Mouse (Mus musculus): ENCODE measurements at regions not wholly inside any gene's neighbourhood (a gene's known extent, or its start where the extent isn't known, plus 50 kb on each side); places are given as distances from the start of the nearest gene placed in this dataset.

DNA sequence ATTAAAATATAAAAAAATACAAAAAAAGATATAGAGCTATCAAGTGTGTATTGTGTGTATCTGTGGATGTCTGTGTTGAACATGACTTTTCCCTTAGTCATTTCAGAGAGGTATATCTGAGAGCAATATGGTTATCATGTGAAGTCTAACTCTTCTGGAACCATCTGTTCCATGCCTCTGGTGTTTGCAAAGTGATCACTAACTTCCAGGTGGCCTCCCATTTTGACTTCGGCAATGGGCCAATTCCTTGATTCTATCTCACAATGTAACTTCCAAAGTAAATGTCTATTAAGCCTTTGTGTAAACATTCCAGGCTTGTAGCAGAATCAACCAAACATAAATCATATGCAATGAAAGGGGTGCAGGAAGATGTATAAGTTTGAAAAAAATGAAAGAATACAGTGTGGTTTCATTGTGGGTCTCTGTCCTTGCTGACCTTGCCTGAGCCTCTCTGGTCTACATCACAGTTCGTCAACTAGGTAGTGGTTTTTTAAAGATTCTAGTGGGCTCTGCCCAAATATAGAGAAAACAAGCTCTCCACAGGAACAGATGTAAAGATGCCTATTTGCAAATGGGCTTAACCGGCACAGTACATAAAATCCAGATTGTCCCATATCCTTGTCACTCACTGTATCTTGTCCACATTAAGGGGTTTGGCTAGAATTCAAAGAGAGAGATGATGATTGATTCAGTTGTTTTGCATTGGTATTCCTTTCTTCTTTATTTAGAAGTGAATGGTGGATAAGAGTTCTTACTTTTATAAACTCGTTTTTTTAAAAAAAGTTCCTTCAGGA lies 185.2 kb upstream of the Jag1 start:
- Histone ChIP-seq H3K27me3 (ENCODE audit: control insufficient read depth, insufficient read depth, low read length) (no peaks in the 10 kb centered on the region), H3K36me3 (replicated peaks; ENCODE audit: control insufficient read depth, insufficient read depth, low read depth) (no peaks in the 10 kb centered on the region), H3K27ac (no peak overlapping the region), H3K9me3 (ENCODE audit: control insufficient read depth, low read length) (no peaks in the 10 kb centered on the region), H3K4me2 (ENCODE audit: low read depth) (no peak overlapping the region), H3K4me3 (ENCODE audit: insufficient read depth in 1 of 2, low read depth in 2 of 2, low read length in 2 of 2) (no peak overlapping the region), H3K9ac (replicated peaks) (no peak overlapping the region), H3K4me1 (replicated peaks; ENCODE audit: control insufficient read depth in 2 of 2, insufficient read depth in 2 of 2, low read length in 1 of 2) (no peaks in the 10 kb centered on the region)
- WGBS (ENCODE audit: insufficient replicate concordance): 53% methylated on average over 4 of the region's 4 CpGs
- TF ChIP-seq EP300 (IDR thresholded peaks at IDR 0.05; ENCODE audit: low read depth) (no peak), CTCF (IDR thresholded peaks at IDR 0.05; ENCODE audit: low read depth) (no peak)
- no peak for DNase-seq (ENCODE audit: low read depth in 3 of 3, low spot score in 3 of 3)
- ATAC-seq (ENCODE audit: insufficient read depth): no peak

- no peaks in the 10 kb centered on the region for H3K4me1 ChIP-seq (replicated peaks; ENCODE audit: control insufficient read depth in 2 of 2, insufficient read depth in 2 of 2, low read length in 1 of 2)
- no peak overlapping the region for H3K4me3 ChIP-seq (ENCODE audit: insufficient read depth in 1 of 2, low read depth in 2 of 2, low read length in 2 of 2)
- DNase-seq (ENCODE audit: low read depth in 3 of 3, low spot score in 3 of 3) (no peak), ATAC-seq (ENCODE audit: insufficient read depth) (no peak)
- H3K27ac ChIP-seq: no peak overlapping the region
- no peaks in the 10 kb centered on the region for H3K27me3 ChIP-seq (ENCODE audit: control insufficient read depth, insufficient read depth, low read length)
- WGBS (ENCODE audit: insufficient replicate concordance): 63% methylated on average over 3 of the region's 3 CpGs
- H3K9ac ChIP-seq (replicated peaks): no peak overlapping the region
- no peaks in the 10 kb centered on the region for H3K36me3 ChIP-seq (replicated peaks; ENCODE audit: control insufficient read depth, insufficient read depth, low read depth)
- no peaks in the 10 kb centered on the region for H3K9me3 ChIP-seq (ENCODE audit: control insufficient read depth, low read length)
- no peak overlapping the region for H3K4me2 ChIP-seq (ENCODE audit: low read depth)
- TF ChIP-seq CTCF (IDR thresholded peaks at IDR 0.05; ENCODE audit: low read depth): no peak
- no peak for TF ChIP-seq EP300 (IDR thresholded peaks at IDR 0.05; ENCODE audit: low read depth)
Observed at GRCm38 (mm10) chr2:137289231-137289630, 172.8 kb upstream of the Jag1 start.

DNA sequence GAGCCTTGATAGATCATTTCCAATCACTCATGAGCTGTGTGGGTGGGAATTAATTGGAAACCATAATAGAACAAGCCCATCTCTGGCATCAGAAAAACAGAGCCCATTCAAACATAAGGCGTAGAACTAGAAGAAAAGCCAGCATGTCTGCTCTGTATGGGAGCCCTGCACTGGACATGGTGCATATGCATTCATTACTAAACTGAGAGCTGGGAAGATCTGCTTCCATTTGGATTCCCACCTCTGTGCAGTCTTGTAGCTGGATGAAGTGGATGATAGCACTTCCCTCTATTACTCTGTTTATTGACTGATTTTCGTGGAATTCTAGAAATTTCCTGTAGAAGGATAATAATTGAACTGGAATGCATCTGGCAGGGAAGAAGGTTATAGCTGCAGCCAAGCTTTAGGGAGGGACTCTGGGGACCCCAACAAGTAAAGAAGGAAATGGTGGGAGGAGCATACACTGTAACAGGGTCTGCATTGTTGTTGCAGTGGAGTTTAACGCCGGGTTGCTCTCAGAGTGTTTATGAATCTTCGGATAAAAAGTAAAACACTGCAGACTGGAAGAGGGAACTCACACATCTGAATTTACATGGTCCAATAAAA lies 155.2 kb upstream of the Jag1 start:
- WGBS (ENCODE audit: insufficient replicate concordance): 50% methylated on average over 5 of the region's 5 CpGs
- Histone ChIP-seq H3K27ac (no peak overlapping the region), H3K9ac (replicated peaks) (no peak overlapping the region), H3K36me3 (replicated peaks; ENCODE audit: control insufficient read depth, insufficient read depth, low read depth) (no peaks in the 10 kb centered on the region), H3K4me1 (replicated peaks; ENCODE audit: control insufficient read depth in 2 of 2, insufficient read depth in 2 of 2, low read length in 1 of 2) (no peaks in the 10 kb centered on the region), H3K4me3 (ENCODE audit: insufficient read depth in 1 of 2, low read depth in 2 of 2, low read length in 2 of 2) (no peak overlapping the region), H3K9me3 (ENCODE audit: control insufficient read depth, low read length) (no peaks in the 10 kb centered on the region), H3K4me2 (ENCODE audit: low read depth) (no peak overlapping the region), H3K27me3 (ENCODE audit: control insufficient read depth, insufficient read depth, low read length) (no peaks in the 10 kb centered on the region)
- DNase-seq (ENCODE audit: low read depth in 3 of 3, low spot score in 3 of 3): no peak
- TF ChIP-seq EP300 (IDR thresholded peaks at IDR 0.05; ENCODE audit: low read depth): no peak
- TF ChIP-seq CTCF (IDR thresholded peaks at IDR 0.05; ENCODE audit: low read depth): no peak
- no peak for ATAC-seq (ENCODE audit: insufficient read depth)

DNA sequence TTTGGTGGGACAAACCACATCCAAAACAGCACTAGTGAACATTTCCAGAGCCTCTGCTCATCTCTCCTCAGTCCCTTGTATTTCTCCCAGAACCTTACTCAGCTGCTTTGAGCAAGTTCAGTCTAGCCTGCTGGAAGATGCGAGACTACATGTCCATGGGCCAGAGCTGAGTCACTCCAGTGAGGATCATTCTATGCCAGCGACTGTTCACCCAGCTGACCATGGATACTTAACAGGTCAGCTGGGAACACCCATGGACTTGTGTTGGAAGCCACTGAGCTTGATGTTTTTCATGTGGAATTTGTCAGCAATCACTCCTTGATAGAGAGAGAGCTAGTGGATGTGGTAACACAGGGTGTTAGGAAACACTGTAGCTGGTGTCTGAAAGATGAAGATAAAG lies 146.5 kb upstream of the Jag1 start:
- TF ChIP-seq CTCF (IDR thresholded peaks at IDR 0.05; ENCODE audit: low read depth) (no peak), EP300 (IDR thresholded peaks at IDR 0.05; ENCODE audit: low read depth) (no peak)
- Histone ChIP-seq H3K4me1 (replicated peaks; ENCODE audit: control insufficient read depth in 2 of 2, insufficient read depth in 2 of 2, low read length in 1 of 2) (no peaks in the 10 kb centered on the region), H3K9ac (replicated peaks) (no peak overlapping the region), H3K4me3 (ENCODE audit: insufficient read depth in 1 of 2, low read depth in 2 of 2, low read length in 2 of 2) (no peak overlapping the region), H3K27ac (no peak overlapping the region), H3K9me3 (ENCODE audit: control insufficient read depth, low read length) (no peaks in the 10 kb centered on the region), H3K36me3 (replicated peaks; ENCODE audit: control insufficient read depth, insufficient read depth, low read depth) (no peaks in the 10 kb centered on the region), H3K27me3 (ENCODE audit: control insufficient read depth, insufficient read depth, low read length) (no peaks in the 10 kb centered on the region), H3K4me2 (ENCODE audit: low read depth) (no peak overlapping the region)
- 49% methylated on average over 2 of the region's 2 CpGs for WGBS (ENCODE audit: insufficient replicate concordance)
- DNase-seq (ENCODE audit: low read depth in 3 of 3, low spot score in 3 of 3): no peak
- no peak for ATAC-seq (ENCODE audit: insufficient read depth)

DNA sequence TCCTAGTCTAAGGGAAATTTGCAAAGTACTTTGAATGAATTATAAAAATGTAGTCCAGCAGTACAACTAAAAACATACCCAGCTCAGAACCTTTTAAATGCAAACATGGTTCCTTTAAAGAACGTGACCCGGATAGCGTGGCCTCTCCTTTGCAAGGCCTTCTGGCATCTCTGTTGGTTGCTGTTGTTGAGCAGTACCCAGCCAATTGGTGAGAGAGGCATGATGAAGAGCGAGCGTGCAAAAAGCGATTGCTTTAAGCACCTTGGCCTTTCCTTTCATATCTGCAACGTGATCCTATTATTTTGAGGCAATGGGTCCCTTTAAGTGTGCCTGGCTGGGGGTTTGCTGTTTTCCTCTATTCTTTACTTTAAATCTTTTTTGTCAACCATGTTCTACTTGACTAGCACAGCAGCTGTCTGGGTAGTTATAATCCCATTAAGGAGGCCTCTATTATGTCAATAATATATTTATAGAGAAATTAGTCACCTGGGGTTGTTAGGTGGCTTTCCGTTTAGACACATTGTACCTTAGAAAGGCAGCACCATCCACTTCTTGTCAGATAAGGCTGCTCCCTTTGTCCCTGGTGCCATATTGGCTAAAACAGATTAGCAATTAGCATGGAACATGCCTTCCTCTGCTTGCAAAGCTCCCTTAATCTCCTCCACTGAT lies 141.5 kb upstream of the Jag1 start:
- WGBS (ENCODE audit: insufficient replicate concordance): 70% methylated on average over 8 of the region's 8 CpGs

More for the DNA sequence above, 141.5 kb upstream of the Jag1 start:
- Histone ChIP-seq H3K9ac (replicated peaks) (no peak overlapping the region), H3K4me1 (replicated peaks; ENCODE audit: control insufficient read depth in 2 of 2, insufficient read depth in 2 of 2, low read length in 1 of 2) (no peaks in the 10 kb centered on the region), H3K27me3 (ENCODE audit: control insufficient read depth, insufficient read depth, low read length) (no peaks in the 10 kb centered on the region), H3K4me3 (ENCODE audit: insufficient read depth in 1 of 2, low read depth in 2 of 2, low read length in 2 of 2) (no peak overlapping the region), H3K27ac (no peak overlapping the region), H3K9me3 (ENCODE audit: control insufficient read depth, low read length) (no peaks in the 10 kb centered on the region), H3K36me3 (replicated peaks; ENCODE audit: control insufficient read depth, insufficient read depth, low read depth) (no peaks in the 10 kb centered on the region), H3K4me2 (ENCODE audit: low read depth) (no peak overlapping the region)
- TF ChIP-seq EP300 (IDR thresholded peaks at IDR 0.05; ENCODE audit: low read depth) (no peak), CTCF (IDR thresholded peaks at IDR 0.05; ENCODE audit: low read depth) (no peak)
- ATAC-seq (ENCODE audit: insufficient read depth) (no peak), DNase-seq (ENCODE audit: low read depth in 3 of 3, low spot score in 3 of 3) (no peak)

Measured in liver, embryonic 14.5 days (tissue).